Mouse (Mus musculus): ENCODE measurements around the gene Prkab2.

DNA sequence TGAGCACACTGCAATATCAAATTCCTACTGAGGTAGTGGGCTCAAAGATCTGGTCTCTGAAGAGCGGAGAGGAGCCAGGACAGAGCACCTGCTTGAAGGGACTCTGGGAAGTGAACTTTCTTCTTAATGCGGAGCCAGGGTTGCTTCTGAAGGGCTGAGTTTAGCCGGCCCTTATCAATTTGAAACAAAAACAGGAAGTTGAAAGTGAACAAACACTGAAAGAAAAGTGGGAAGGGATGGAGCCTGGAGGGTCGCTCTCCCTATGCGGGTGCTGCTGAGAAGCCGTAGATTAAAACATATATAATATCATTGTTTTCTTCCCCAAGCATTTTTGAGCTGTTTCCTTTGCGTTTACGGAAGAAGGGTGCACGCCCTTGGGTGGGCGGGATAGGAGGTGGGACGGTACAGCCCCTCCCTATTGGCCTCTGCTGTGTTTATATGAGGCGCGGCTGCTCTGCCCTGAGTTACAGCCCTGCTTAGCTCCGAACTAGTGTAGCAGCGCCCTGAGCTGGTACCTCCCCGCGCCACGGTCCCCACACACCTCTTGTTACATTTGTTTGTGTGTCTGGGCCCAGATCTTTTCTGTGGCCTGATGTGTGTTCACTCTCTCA lies 29.5 kb upstream of the Prkab2 start, which contains the start of gene Fmo5:
- TF ChIP-seq CTCF (IDR thresholded peaks at IDR 0.05; ENCODE audit: extremely low read depth, insufficient read depth, low read length) (no peak), POLR2A (IDR thresholded peaks at IDR 0.05; ENCODE audit: extremely low read depth, insufficient read depth, low read length) (no peak)

All from cortical plate, adult 2 months (tissue).